ENCODE assay signal across 21 mouse cellular contexts in genomic region chr7:54008684-54009083, GRCm38 (mm10).
DNase-seq lines count a peak whose midpoint lies in the region; ATAC-seq and TF ChIP-seq lines count a peak whose summit lies in the region.
"Had no signal": no experiment of that assay in that cellular context is flagged by ENCODE, and none has a peak within 500 bp of the region (broad histone marks: within the 10 kb centered on the region; RNA-seq: fewer than 3 reads in every experiment).

No protein-coding gene starts in this region.

- peak; percentile 59 for TF ChIP-seq CTCF in hindbrain, postnatal 0 days (IDR thresholded peaks at IDR 0.05; ENCODE audit: low read depth)
- peak; percentile 58 for TF ChIP-seq CTCF in stomach, postnatal 0 days (IDR thresholded peaks at IDR 0.05; ENCODE audit: low read depth)

- ATAC-seq in hindbrain, postnatal 0 days, result no peak
- ATAC-seq in hindbrain, embryonic 16.5 days, result no peak
- ATAC-seq in midbrain, embryonic 14.5 days (ENCODE audit: low FRiP score, low TSS enrichment), result no peak; the same call in 1 of the 2 replicates
- ATAC-seq in midbrain, embryonic 16.5 days, result no peak
- ATAC-seq in stomach, postnatal 0 days (ENCODE audit: low FRiP score, low TSS enrichment), result no peak
- ATAC-seq in heart, embryonic 11.5 days (replicated peaks; ENCODE audit: insufficient number of reproducible peaks, low FRiP score, low TSS enrichment), result no peak
- ATAC-seq: inflammation-experienced regulatory T-cells, adult 6 months; midbrain, embryonic 15.5 days had no signal

- TF ChIP-seq EP300 in stomach, postnatal 0 days (optimal IDR thresholded peaks at IDR 0.05), result no peak

- peak; percentile 2 to 8 for DNase-seq in adrenal gland, postnatal 36 days
- DNase-seq in adrenal gland, adult (ENCODE audit: inconsistent age in 2 of 2, low spot score in 1 of 2), result no peak
- peak; percentile 39 for DNase-seq in hindbrain, postnatal 0 days (ENCODE audit: low spot score)
- DNase-seq in midbrain, embryonic 14.5 days, result peak; percentile 61
- DNase-seq in stomach, postnatal 0 days (ENCODE audit: low spot score), result no peak
- DNase-seq: cerebellum, postnatal 25 days; embryo, embryonic 11 days; gastrocnemius, postnatal 10 days; heart, adult 11 months; layer of hippocampus, postnatal 36 days; lung, postnatal 10 days; right cerebral cortex, adult 18-20 months had no signal

- no peak overlapping the region for H3K4me2 ChIP-seq in hindbrain, postnatal 0 days (ENCODE audit: low read depth, low read length)
- H3K4me2 ChIP-seq in hindbrain, embryonic 16.5 days (ENCODE audit: low read length), result no peak overlapping the region
- no peak overlapping the region for H3K4me2 ChIP-seq in midbrain, embryonic 14.5 days (ENCODE audit: low read length)
- no peak overlapping the region for H3K4me2 ChIP-seq in midbrain, embryonic 16.5 days (ENCODE audit: low read length)
- no peak overlapping the region for H3K4me2 ChIP-seq in stomach, postnatal 0 days (replicated peaks; ENCODE audit: low read depth)
- no peak overlapping the region for H3K4me2 ChIP-seq in heart, embryonic 11.5 days
- H3K4me2 ChIP-seq: heart, embryonic 15.5 days; limb, embryonic 15.5 days; liver, embryonic 15.5 days; midbrain, embryonic 15.5 days had no signal

- no peaks in the 10 kb centered on the region for H3K4me1 ChIP-seq in hindbrain, postnatal 0 days (ENCODE audit: insufficient read depth, low read length)
- H3K4me1 ChIP-seq in hindbrain, embryonic 16.5 days (ENCODE audit: control insufficient read depth, insufficient read depth, low read depth, low read length), result no peaks in the 10 kb centered on the region
- H3K4me1 ChIP-seq in midbrain, embryonic 14.5 days (ENCODE audit: control insufficient read depth, insufficient read depth, low read length), result no peaks in the 10 kb centered on the region
- H3K4me1 ChIP-seq in midbrain, embryonic 16.5 days (ENCODE audit: control insufficient read depth, insufficient read depth, low read length), result no peaks in the 10 kb centered on the region
- H3K4me1 ChIP-seq in stomach, postnatal 0 days (replicated peaks; ENCODE audit: control insufficient read depth, insufficient read depth), result no peaks in the 10 kb centered on the region
- H3K4me1 ChIP-seq in heart, embryonic 11.5 days (ENCODE audit: control insufficient read depth, insufficient read depth, low read length), result no peaks in the 10 kb centered on the region
- H3K4me1 ChIP-seq: heart, embryonic 15.5 days; limb, embryonic 15.5 days; liver, embryonic 15.5 days; midbrain, embryonic 15.5 days had no signal

- no peaks in the 10 kb centered on the region for H3K9me3 ChIP-seq in hindbrain, postnatal 0 days (ENCODE audit: low read length)
- H3K9me3 ChIP-seq in hindbrain, embryonic 16.5 days (ENCODE audit: control insufficient read depth, low read length), result no peaks in the 10 kb centered on the region
- no peaks in the 10 kb centered on the region for H3K9me3 ChIP-seq in midbrain, embryonic 14.5 days (ENCODE audit: control insufficient read depth, low read length)
- H3K9me3 ChIP-seq in midbrain, embryonic 16.5 days (replicated peaks; ENCODE audit: control insufficient read depth, low read length, poor library complexity, severe bottlenecking), result no peaks in the 10 kb centered on the region
- H3K9me3 ChIP-seq in stomach, postnatal 0 days (ENCODE audit: control insufficient read depth, low read length), result no peaks in the 10 kb centered on the region
- no peaks in the 10 kb centered on the region for H3K9me3 ChIP-seq in heart, embryonic 11.5 days (replicated peaks; ENCODE audit: control insufficient read depth, low read length)
- H3K9me3 ChIP-seq: heart, embryonic 15.5 days; limb, embryonic 15.5 days; liver, embryonic 15.5 days; midbrain, embryonic 15.5 days had no signal

- no peaks in the 10 kb centered on the region for H3K36me3 ChIP-seq in hindbrain, postnatal 0 days (ENCODE audit: insufficient read depth, low read length)
- no peaks in the 10 kb centered on the region for H3K36me3 ChIP-seq in hindbrain, embryonic 16.5 days (ENCODE audit: control insufficient read depth, insufficient read depth, low read length)
- H3K36me3 ChIP-seq in midbrain, embryonic 14.5 days (ENCODE audit: control insufficient read depth, insufficient read depth, low read length), result no peaks in the 10 kb centered on the region
- no peaks in the 10 kb centered on the region for H3K36me3 ChIP-seq in midbrain, embryonic 16.5 days (ENCODE audit: control insufficient read depth, insufficient read depth, low read length)
- no peaks in the 10 kb centered on the region for H3K36me3 ChIP-seq in stomach, postnatal 0 days (ENCODE audit: control insufficient read depth, insufficient read depth, low read length)
- H3K36me3 ChIP-seq in heart, embryonic 11.5 days (ENCODE audit: control insufficient read depth, insufficient read depth, low read length), result no peaks in the 10 kb centered on the region
- H3K36me3 ChIP-seq: heart, embryonic 15.5 days; limb, embryonic 15.5 days; liver, embryonic 15.5 days; midbrain, embryonic 15.5 days had no signal

- WGBS in hindbrain, postnatal 0 days, result 68% methylated on average over 3 of the region's 3 CpGs
- 76% methylated on average over 3 of the region's 3 CpGs for WGBS in hindbrain, embryonic 16.5 days
- WGBS in midbrain, embryonic 14.5 days, result 79% methylated on average over 3 of the region's 3 CpGs
- 73% methylated on average over 3 of the region's 3 CpGs for WGBS in midbrain, embryonic 16.5 days
- 58% methylated on average over 3 of the region's 3 CpGs for WGBS in stomach, postnatal 0 days
- 61% methylated on average over 3 of the region's 3 CpGs for WGBS in heart, embryonic 11.5 days (ENCODE audit: insufficient replicate concordance)

- no peak overlapping the region for H3K4me3 ChIP-seq in hindbrain, postnatal 0 days (ENCODE audit: low read length)
- no peak overlapping the region for H3K4me3 ChIP-seq in hindbrain, embryonic 16.5 days (ENCODE audit: low read length)
- H3K4me3 ChIP-seq in midbrain, embryonic 14.5 days (replicated peaks; ENCODE audit: low read depth, low read length), result no peak overlapping the region
- no peak overlapping the region for H3K4me3 ChIP-seq in midbrain, embryonic 16.5 days (ENCODE audit: low read depth, low read length)
- H3K4me3 ChIP-seq in stomach, postnatal 0 days (ENCODE audit: low read depth, low read length), result no peak overlapping the region
- H3K4me3 ChIP-seq in heart, embryonic 11.5 days (ENCODE audit: low read depth, low read length), result no peak overlapping the region
- H3K4me3 ChIP-seq: heart, embryonic 15.5 days; layer of hippocampus, adult 2 months; limb, embryonic 15.5 days; liver, embryonic 15.5 days; midbrain, embryonic 15.5 days had no signal

- no peaks in the 10 kb centered on the region for H3K27me3 ChIP-seq in hindbrain, postnatal 0 days (ENCODE audit: insufficient read depth, low read length)
- H3K27me3 ChIP-seq in hindbrain, embryonic 16.5 days (replicated peaks; ENCODE audit: control insufficient read depth, insufficient read depth, low read length), result no peaks in the 10 kb centered on the region
- H3K27me3 ChIP-seq in midbrain, embryonic 14.5 days (ENCODE audit: control insufficient read depth, insufficient read depth, low read length), result no peaks in the 10 kb centered on the region
- H3K27me3 ChIP-seq in midbrain, embryonic 16.5 days (ENCODE audit: control insufficient read depth, insufficient read depth, low read depth, low read length), result no peaks in the 10 kb centered on the region
- no peaks in the 10 kb centered on the region for H3K27me3 ChIP-seq in stomach, postnatal 0 days (ENCODE audit: control insufficient read depth, insufficient read depth, low read length)
- H3K27me3 ChIP-seq in heart, embryonic 11.5 days (ENCODE audit: control insufficient read depth, insufficient read depth, low read length), result no peaks in the 10 kb centered on the region
- H3K27me3 ChIP-seq: heart, embryonic 15.5 days; limb, embryonic 15.5 days; liver, embryonic 15.5 days; midbrain, embryonic 15.5 days had no signal

- H3K9ac ChIP-seq in hindbrain, postnatal 0 days (replicated peaks; ENCODE audit: low read length), result no peak overlapping the region
- no peak overlapping the region for H3K9ac ChIP-seq in hindbrain, embryonic 16.5 days (ENCODE audit: low read depth, low read length)
- H3K9ac ChIP-seq in midbrain, embryonic 14.5 days (replicated peaks; ENCODE audit: low read length), result no peak overlapping the region
- no peak overlapping the region for H3K9ac ChIP-seq in midbrain, embryonic 16.5 days (ENCODE audit: low read depth, low read length)
- no peak overlapping the region for H3K9ac ChIP-seq in stomach, postnatal 0 days (ENCODE audit: low read length)
- no peak overlapping the region for H3K9ac ChIP-seq in heart, embryonic 11.5 days (ENCODE audit: low read depth, low read length)
- H3K9ac ChIP-seq: heart, embryonic 15.5 days; limb, embryonic 15.5 days; liver, embryonic 15.5 days; midbrain, embryonic 15.5 days had no signal

- no peak overlapping the region for H3K27ac ChIP-seq in hindbrain, postnatal 0 days
- no peak overlapping the region for H3K27ac ChIP-seq in hindbrain, embryonic 16.5 days (ENCODE audit: low read depth, low read length)
- H3K27ac ChIP-seq in midbrain, embryonic 14.5 days (replicated peaks; ENCODE audit: low read depth, low read length), result no peak overlapping the region
- no peak overlapping the region for H3K27ac ChIP-seq in midbrain, embryonic 16.5 days (ENCODE audit: low read length)
- H3K27ac ChIP-seq in stomach, postnatal 0 days (replicated peaks), result no peak overlapping the region
- H3K27ac ChIP-seq in heart, embryonic 11.5 days (ENCODE audit: low read depth, low read length), result no peak overlapping the region
- H3K27ac ChIP-seq: heart, embryonic 15.5 days; layer of hippocampus, adult 2 months; limb, embryonic 15.5 days; liver, embryonic 15.5 days; midbrain, embryonic 15.5 days had no signal

Comparison
In these comparisons a context has a peak if more than half of its experiments do, and no peak if none do; other contexts are left out.
1. DNase-seq: peak in adrenal gland, postnatal 36 days (2 of 2), hindbrain, postnatal 0 days (single experiment) and midbrain, embryonic 14.5 days (single experiment); none in adrenal gland, adult (0 of 2) and stomach, postnatal 0 days (single experiment).